ENCODE assay signal across 8 mouse cellular contexts in genomic region chr14:56885308-56885771, GRCm38 (mm10). TPM values are rescaled to one million over a fixed set of nuclear protein-coding genes. Genes with fewer than 3 reads are reported as not detected.
DNase-seq lines count a peak whose midpoint lies in the region; ATAC-seq and TF ChIP-seq lines count a peak whose summit lies in the region.

No protein-coding gene starts in this region.

- TF ChIP-seq EP300 in lung, postnatal 0 days (IDR thresholded peaks at IDR 0.05): no peak

- H3K9ac ChIP-seq in hindbrain, embryonic 11.5 days (ENCODE audit: low read depth, low read length): peak overlapping the region; percentile 61
- H3K9ac ChIP-seq in lung, postnatal 0 days (replicated peaks; ENCODE audit: low read depth): peak overlapping the region; percentile 68; the same call in 1 of the 2 replicates

- no peaks in the 10 kb centered on the region for H3K9me3 ChIP-seq in hindbrain, embryonic 11.5 days (ENCODE audit: control insufficient read depth, low read length)
- H3K9me3 ChIP-seq in lung, postnatal 0 days (ENCODE audit: low read length): no peaks in the 10 kb centered on the region

- peak; percentile 95 for DNase-seq in MN1 (ENCODE audit: low spot score)
- DNase-seq in cerebellum, adult 8-10 months: peak; percentile 77
- peak; percentile 94 for DNase-seq in forelimb bud, embryonic 11.5 days (ENCODE audit: low read depth, low spot score)
- DNase-seq in hindbrain, embryonic 11.5 days (ENCODE audit: low spot score): peak; percentile 91
- DNase-seq in layer of hippocampus, postnatal 10 days (ENCODE audit: low spot score in 2 of 2): peak; percentile 87
- DNase-seq in lung, postnatal 0 days (ENCODE audit: low spot score): peak; percentile 91
- peak; percentile 66 for DNase-seq in ovary, postnatal 10 days (ENCODE audit: low spot score)
- DNase-seq in thymus, postnatal 0 days (ENCODE audit: low spot score): peak; percentile 87

- peak overlapping the region; percentile 56 for H3K4me2 ChIP-seq in hindbrain, embryonic 11.5 days (replicated peaks; ENCODE audit: low read depth, low read length)
- H3K4me2 ChIP-seq in lung, postnatal 0 days (replicated peaks; ENCODE audit: low read depth, low read length): peak overlapping the region; percentile 61

- peak; percentile 50 for ATAC-seq in hindbrain, embryonic 11.5 days (ENCODE audit: low FRiP score)
- ATAC-seq in lung, postnatal 0 days: peak; percentile 8

- H3K4me3 ChIP-seq in hindbrain, embryonic 11.5 days (ENCODE audit: low read depth, low read length): peak overlapping the region; percentile 41
- peak overlapping the region; percentile 46 for H3K4me3 ChIP-seq in lung, postnatal 0 days (ENCODE audit: low read depth, low read length)

- WGBS in hindbrain, embryonic 11.5 days: 2% methylated on average over 35 of the region's 36 CpGs
- under 1% methylated on average over 31 of the region's 36 CpGs for WGBS in lung, postnatal 0 days

- H3K36me3 ChIP-seq in hindbrain, embryonic 11.5 days (ENCODE audit: control insufficient read depth, insufficient read depth, low read length): no peaks in the 10 kb centered on the region
- H3K36me3 ChIP-seq in lung, postnatal 0 days (ENCODE audit: insufficient read depth, low read length): no peaks in the 10 kb centered on the region

- peak; percentile 78 for TF ChIP-seq CTCF in lung, postnatal 0 days (IDR thresholded peaks at IDR 0.05)

- peaks cover 3% of the 10 kb centered on the region; the same call in 1 of the 2 replicates for H3K4me1 ChIP-seq in hindbrain, embryonic 11.5 days (replicated peaks; ENCODE audit: control insufficient read depth, insufficient read depth, low read length)
- H3K4me1 ChIP-seq in lung, postnatal 0 days (ENCODE audit: insufficient read depth, low read depth, low read length): peaks cover 5% of the 10 kb centered on the region; the same call in 1 of the 2 replicates

- no peaks in the 10 kb centered on the region for H3K27me3 ChIP-seq in hindbrain, embryonic 11.5 days (ENCODE audit: control insufficient read depth, insufficient read depth, low read length)
- no peaks in the 10 kb centered on the region for H3K27me3 ChIP-seq in lung, postnatal 0 days (replicated peaks; ENCODE audit: insufficient read depth, low read length)

- peak overlapping the region; percentile 78 for H3K27ac ChIP-seq in hindbrain, embryonic 11.5 days (ENCODE audit: low read depth, low read length)
- peak overlapping the region; percentile 85 for H3K27ac ChIP-seq in lung, postnatal 0 days (ENCODE audit: low read length)

RNA-seq across cellular contexts. Expression of gene Zmym2, which starts 1.1 kb away (rescaled TPM):
- polyA plus RNA-seq in hindbrain, embryonic 11.5 days (2014; fragmentation: Nextera tagmentation; extraction: Ambion mirVana): 60.1 and 74.4 TPM in 2 replicates
- 10 to 100 TPM; 88.7 to 99.0 TPM for total RNA-seq in layer of hippocampus, postnatal 10 days (2021)
- polyA plus RNA-seq in lung, postnatal 0 days (2015; fragmentation: Nextera tagmentation; extraction: Ambion mirVana): 21.1 and 22.8 TPM in 2 replicates
- polyA plus RNA-seq in thymus, postnatal 0 days (2015; fragmentation: Nextera tagmentation; extraction: Ambion mirVana): 26.7 and 28.4 TPM in 2 replicates

Comparison
In these comparisons a context has a peak if more than half of its experiments do, and no peak if none do; other contexts are left out.
1. Peak in every context shown above with its lines: DNase-seq, ATAC-seq, H3K4me3 ChIP-seq and H3K27ac ChIP-seq.